Mouse (Mus musculus): ENCODE measurements around the gene Plvap.

GRCm38 (mm10) chr8:71475702-71476075 lies 35.9 kb downstream of the Plvap start:
- TF ChIP-seq CTCF (IDR thresholded peaks at IDR 0.05 in 2 of 3, conservative IDR thresholded peaks at IDR 0.05 in 1 of 3; ENCODE audit: control insufficient read depth in 1 of 3, insufficient read depth in 1 of 3, low read depth in 2 of 3, low read length in 3 of 3, poor library complexity in 1 of 3, severe bottlenecking in 1 of 3): no peak
- no peak for TF ChIP-seq GATA1 (IDR thresholded peaks at IDR 0.05; ENCODE audit: low read depth, low read length)
- no peak for TF ChIP-seq POLR2A (IDR thresholded peaks at IDR 0.05; ENCODE audit: control insufficient read depth in 1 of 2, insufficient read depth in 1 of 2, low read depth in 1 of 2, low read length in 2 of 2, poor library complexity in 1 of 2)

Data from MEL (cell line).